Mouse (Mus musculus): ENCODE results near the gene Crybb1. TPM values are rescaled to one million over a fixed set of nuclear protein-coding genes. Genes with fewer than 3 reads are reported as not detected.
A peak's percentile ranks its signal among the peaks of the same experiment; 100 is the strongest.

The Crybb1 gene
- 2.4 and 4.2 TPM in 2 replicates for total RNA-seq (2015)
- total RNA-seq (2017) = 1.2 and 2.3 TPM in 2 replicates

DNA sequence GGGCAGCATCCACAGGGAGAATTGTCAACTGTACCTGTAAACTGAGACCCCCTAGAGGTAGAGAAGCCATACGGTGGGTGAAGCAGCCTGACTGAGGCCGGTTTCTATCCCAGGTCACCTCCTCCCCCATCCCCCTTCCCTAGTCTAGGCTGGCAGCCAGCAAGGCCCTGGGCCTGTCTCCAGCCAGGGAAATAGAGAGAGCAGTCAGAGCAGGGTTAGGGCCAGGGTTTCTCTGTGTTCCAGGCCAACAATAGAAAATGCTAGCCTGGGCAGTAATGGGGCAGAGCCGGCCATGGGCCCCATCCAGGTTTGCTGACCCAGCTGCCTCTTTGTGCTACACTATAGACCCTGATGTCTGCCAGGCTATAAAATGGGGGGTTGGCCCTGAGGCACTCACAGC lies at the start of gene Crybb1:
Gene Crybb1, plus strand, starts transcription at position 390 of the 400 bp plus-strand sequence.
- no peak for ATAC-seq (ENCODE audit: poor library complexity, severe bottlenecking)

DNA sequence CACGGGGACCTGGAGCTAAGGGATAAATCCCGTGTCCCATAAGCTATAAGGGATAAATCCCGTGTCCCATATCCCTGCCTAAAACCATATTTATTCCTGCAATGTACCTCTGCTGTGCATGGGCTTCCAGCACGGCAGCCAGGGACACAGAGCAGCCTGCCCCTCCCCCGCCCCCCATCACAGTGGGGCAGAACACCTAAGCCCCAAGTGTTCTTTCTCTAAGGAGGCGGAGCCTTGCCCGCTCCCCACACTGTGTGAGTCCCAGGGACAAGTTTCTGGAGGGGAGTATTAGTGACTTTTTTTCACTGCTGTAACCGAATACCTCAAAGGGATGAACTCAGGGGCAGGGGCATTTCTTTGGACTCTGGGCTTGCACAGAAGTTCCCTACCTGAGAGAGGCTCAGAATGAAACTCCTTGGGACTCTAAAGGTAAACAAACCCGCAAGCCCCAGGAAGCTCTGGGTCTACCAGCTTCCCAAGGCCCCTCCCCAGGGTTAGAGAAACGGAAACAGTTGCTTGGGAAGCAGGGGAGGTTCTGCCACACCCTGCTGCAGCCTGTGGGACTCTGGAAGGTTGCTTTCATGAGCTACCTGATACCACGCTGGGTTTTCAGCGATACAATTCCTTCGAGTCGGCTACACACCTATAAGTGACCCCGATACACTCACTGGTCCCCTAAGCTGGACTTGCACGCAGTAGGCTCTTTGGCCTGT lies 48.9 kb upstream of the Crybb1 start:
- ATAC-seq (ENCODE audit: poor library complexity, severe bottlenecking) = no peak

DNA sequence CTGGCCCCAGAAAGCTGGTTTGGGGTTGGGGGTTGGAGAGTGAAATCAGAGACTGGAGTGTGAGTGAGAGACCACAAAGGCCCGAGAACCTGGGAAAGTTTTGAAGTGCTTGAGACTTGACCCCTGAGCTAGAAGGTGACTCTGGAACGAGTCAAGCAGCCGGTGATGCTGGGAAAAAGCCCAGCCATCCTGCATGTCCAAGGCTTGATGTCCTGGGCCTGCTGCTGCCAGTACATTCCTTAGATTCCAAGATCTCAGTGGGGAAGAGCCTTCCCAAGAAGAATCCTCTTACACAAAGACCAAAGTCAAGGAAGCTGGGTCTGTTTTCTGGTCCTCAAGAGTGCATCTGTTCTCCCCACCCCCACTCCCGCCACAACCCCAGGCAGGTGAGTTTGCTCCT lies 47.3 kb upstream of the Crybb1 start:
- no peak for ATAC-seq (ENCODE audit: poor library complexity, severe bottlenecking)

DNA sequence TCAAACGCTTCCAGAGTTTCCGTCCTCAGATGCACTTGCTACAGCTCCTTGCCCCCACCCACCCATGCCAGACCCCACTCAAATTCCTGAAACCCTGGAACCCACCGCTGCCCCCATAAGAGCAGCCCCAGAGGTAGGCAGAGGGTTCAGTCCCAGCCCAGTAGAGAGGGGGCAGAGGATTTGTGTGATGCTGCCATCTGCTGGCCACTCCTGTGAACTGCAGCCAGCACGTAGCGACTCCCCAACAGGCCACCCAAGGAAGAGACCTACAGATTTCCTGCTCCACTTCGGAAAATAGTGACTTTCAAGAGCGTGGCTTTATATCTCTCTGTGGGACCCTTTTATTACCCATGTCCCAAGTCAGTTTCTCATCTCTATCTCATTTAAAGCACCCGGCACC lies 45.5 kb upstream of the Crybb1 start:
- ATAC-seq (ENCODE audit: poor library complexity, severe bottlenecking) = peak; percentile 83

DNA sequence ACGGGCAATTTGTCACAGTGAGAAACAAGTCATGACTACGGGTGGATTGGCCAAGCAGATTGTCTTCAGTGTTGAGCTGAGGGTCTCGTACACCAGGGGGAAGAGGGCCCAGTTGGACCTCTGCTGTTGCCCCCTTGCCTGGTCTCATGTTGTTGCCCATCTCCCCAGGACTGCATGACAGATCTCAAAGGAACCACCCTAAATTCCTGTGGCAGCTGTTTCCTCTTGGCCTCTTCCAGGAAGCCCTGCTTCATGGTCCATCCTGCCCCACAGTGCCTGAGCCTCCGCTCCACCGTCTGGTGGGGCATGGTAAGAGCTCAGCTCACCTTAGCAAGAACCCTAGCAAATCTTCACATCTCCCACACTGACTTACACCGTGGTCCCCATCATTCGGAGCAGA lies 43.7 kb upstream of the Crybb1 start:
- ATAC-seq (ENCODE audit: poor library complexity, severe bottlenecking) = no peak

DNA sequence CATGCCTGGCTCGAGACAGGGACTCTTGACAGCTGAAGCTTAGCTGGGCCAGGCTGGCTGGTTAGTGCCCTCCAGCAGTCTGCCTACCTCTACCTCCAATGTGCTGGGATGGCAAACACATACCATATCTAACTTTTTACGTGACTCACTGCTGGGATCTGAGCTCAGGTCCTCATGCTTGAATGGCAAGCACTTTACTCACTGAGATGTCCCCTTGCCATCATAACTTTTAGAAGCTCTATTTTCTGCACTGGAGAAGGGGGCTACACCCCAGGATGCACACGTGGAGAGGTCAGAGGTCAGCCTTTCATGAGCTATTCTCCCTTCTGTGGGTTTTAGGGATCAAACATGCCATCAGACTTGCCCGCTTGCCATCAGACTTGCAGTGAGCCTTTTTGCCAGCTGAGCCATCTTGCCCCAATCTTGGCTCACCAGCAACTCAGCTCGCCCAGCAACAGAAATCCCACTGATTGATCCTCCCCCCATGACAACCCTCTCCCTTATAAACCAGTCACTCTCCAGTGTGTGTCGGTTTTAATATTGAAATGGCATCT lies 42.8 kb upstream of the Crybb1 start:
- ATAC-seq (ENCODE audit: poor library complexity, severe bottlenecking) = no peak

DNA sequence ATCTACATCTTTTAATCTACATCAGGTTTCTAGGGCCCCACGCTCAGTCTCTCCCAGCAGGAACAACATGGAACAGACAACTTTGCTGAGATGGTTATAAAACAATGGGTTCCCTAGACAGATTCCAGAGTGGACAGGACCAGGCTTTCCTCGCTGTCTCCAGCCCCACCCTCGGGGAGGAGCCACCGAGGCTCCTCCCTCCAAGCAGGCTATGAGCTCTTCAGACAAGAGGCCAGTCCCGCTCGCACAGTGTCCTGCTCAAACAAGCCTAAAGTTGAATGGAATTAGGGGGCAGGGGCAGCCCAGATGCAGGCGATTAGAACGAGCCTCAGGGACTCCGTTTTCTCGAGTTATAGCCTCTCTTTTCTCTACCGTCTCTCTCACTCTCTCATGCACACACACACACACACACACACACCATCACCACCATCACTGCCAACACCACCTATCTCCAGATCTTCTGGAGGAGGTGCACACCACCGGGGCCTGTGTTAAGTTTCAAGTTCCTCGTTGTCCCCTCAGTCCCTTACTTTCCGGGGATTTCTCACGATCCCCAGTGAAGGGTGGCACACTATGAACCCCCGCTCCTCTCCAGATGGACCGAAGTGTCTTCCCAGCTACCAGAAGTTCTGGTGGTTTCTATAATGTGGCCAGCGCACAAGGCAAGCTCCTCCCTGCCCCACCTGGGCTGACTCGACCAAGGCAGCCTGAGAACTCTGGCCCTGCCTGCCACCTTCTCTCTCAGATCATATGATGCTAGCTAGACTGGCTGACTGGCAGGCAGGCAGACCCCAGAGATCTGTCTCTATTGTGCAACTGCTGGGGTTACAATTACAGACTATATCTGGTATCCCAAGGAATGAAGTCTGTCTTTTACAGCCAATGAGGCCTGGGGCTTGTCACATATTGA lies 42.0 kb upstream of the Crybb1 start:
- ATAC-seq (ENCODE audit: poor library complexity, severe bottlenecking) = no peak

DNA sequence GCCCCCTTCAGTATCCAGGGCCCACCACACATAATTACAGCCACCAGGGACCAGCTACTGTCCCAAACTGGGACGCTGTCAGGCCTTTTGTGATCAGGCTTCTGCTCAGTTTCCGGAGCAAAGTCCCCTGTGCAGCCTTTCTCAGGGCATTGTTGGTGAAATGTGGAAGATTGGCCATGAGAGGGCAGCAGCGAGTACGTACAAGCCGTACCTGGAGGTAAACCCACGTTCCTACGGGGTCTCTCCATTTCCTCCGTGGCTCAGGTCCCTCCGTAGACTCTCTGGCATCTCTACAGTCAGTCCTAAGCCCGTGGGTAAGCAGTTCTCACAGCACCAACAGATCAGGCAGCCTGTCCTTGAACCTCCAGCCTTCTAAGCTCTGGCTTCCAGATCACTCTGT lies 41.2 kb upstream of the Crybb1 start:
- peak; percentile 59 for ATAC-seq (ENCODE audit: poor library complexity, severe bottlenecking)

DNA sequence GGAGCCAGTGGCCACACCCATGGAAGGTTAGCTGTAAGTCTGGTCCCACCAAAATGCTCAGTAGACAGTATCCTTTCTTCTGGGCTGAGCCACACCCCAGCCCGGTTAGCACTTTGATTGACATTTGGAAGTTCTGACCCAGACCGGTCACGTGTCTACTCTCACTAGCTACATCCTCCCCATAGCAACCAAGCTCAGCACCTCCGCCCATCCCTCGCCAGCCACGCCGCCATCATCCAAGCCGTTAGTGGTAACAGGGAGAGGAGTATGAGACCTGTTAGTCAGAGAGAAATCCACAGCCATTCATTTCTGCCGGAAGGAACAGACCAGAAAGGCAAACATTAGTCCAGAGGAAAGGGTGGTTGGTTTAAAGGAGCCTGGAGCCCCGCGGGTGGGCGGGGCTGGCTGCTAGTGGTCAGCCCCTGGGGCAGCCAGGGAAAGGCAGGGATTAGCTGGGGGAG lies 40.3 kb upstream of the Crybb1 start:
- no peak for ATAC-seq (ENCODE audit: poor library complexity, severe bottlenecking)

DNA sequence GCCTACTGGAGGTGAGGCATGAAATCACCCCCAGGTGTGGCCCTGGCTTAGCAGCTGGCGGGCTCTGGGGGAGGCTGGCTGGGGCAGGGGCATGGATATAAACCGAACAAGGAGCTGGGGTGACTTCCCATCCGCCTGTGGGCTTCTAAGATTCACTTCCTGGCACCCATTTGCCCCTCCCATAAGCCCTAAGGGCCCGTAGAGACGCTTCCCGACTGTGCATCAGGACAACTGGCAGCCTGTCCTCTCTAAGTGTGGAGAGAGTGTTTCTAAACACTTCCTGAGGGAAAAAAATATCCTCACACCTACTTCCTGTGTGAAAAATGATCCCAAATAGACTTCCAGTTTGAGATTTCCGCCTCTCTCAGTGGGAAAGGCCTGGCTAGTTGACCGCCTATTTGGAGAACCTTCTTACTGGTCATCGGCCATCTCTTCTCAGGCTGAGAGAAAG lies 39.8 kb upstream of the Crybb1 start:
- ATAC-seq (ENCODE audit: poor library complexity, severe bottlenecking) = no peak

DNA sequence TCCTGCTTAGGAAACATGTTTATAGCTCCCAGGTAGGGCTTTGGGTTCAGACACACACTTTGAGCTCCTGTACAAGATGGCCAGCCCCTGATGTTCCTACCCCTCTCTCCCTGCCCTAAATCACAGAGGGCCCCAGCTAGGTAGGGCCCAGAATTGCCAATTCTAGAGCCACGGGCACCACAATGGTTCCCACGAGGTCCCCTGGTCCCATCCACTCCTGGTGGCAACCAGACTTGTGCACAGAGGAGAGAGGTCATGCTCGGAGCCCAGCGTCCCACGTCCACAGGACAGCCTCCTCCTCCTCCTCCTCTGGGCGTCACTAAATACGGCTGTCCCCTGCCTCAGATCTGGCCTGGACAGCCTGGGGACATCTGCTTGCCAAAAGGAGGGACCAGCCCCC lies 39.3 kb upstream of the Crybb1 start:
- no peak for ATAC-seq (ENCODE audit: poor library complexity, severe bottlenecking)

DNA sequence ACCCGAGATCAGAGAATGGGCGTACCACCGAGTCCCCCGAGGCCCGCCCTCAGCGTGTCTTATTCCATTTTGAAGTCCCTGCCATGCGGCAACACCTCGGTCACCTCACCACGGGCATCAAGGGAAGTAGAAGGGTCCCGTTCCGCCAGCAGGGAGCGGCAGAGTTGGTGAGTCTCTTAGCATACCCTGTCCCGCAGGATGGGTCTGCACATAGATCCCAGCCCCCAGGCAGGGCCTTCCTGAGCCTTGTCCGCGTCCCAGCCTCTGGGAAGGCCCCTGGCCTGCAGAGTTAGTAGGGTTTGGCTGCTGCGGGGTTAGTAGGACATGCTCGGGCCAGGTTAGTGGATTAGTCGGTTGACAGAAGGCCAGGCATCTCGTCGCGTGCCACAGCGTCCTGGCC lies 38.6 kb upstream of the Crybb1 start:
- ATAC-seq (ENCODE audit: poor library complexity, severe bottlenecking) = no peak

DNA sequence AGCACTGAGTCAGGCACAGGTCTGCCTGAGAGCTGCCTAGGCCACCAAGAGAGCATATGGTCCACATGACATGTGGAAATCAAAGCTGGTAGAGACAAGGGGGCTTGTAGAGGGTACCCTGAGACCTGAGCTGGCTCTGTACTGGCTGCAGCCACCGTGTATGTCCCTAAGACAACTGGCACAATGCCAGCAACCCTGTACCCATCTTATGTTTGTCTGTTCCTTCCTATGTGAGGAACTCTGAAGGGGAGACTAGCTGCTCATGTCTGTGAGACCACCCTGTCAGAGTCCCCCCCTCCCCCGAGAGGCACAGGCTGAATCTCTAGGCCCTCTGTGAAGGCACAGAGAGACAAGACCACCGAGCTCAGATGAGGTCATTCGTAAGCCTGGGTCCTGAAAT lies 36.9 kb upstream of the Crybb1 start:
- ATAC-seq (ENCODE audit: poor library complexity, severe bottlenecking) = no peak

DNA sequence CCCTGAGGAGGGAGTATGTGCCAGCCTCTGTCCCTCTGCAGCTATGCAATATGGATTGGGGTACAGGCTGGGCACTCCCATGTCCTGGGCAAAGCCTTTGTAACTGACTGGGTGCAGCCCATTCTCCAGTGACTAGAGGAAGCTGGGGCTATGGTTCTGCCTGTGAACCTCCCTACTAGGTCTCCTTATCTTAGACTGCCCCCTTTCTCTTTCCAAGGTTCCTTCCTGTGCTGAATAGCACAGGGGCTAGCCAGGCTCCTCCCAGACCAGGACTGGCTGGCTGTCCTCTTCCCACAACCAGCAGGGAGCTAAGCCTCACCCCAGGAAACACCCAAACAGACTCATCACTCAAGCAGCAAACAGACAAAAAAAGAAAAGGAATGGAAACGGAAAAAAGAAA lies 36.2 kb upstream of the Crybb1 start:
- ATAC-seq (ENCODE audit: poor library complexity, severe bottlenecking) = no peak

DNA sequence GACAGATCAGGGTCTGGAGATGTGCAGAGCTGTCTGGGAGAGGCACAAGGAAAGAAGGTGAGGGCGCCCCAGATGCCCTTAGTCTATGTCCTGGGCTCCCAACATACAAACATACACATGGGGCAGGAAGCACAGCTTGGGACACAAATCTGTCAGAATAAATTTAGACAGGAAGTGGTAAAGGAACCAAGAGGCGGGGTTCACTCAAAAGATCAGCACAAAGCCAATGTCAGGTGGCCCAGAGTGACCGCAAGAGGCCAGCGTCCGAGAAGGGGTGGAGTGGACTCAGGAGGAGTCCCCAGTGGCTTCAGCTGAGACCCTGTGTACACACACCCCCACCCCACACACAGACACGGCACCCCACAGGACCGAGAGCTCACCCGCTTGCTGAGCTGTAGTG lies 35.4 kb upstream of the Crybb1 start:
- peak; percentile 77 for ATAC-seq (ENCODE audit: poor library complexity, severe bottlenecking)

DNA sequence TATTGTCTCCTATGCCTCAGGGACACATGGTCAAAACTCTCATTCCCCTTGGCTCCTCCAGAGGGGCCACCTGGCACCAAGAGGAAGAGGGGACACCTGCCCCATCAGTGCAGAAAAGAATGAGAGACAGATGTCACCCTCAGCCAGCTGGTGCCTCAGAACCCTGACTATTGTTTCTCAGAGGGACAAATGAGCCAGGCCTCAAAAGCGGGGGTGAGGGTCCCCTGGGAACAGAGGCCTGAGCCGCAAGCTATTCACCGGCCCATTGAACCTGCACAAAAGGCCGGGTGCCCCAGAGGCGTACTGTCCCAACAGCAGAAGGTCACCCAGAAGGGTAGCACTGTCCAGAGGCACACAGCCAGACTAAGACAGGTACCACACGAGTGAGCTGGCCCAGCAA lies 30.0 kb upstream of the Crybb1 start:
- no peak for ATAC-seq (ENCODE audit: poor library complexity, severe bottlenecking)

DNA sequence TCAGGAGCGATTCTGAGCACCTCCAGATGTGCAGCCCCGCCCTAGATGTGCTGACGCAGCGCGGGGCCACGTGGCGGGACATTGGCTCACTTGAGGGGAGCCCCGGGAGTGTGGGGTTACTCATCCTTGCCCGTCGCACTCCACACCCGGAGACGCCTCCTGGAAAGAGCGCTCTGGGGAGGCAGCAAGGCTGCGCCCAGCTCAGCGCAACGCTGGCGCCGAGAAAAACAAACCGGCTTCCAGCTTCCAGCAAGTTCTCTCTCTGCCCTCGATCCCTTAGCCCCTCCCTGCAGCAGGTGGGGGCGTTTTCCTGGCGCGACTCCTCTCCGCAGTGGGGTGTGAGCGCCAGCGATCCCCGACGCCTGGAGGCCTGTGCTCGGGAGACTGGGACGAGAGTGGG lies 28.3 kb upstream of the Crybb1 start:
- ATAC-seq (ENCODE audit: poor library complexity, severe bottlenecking) = no peak

DNA sequence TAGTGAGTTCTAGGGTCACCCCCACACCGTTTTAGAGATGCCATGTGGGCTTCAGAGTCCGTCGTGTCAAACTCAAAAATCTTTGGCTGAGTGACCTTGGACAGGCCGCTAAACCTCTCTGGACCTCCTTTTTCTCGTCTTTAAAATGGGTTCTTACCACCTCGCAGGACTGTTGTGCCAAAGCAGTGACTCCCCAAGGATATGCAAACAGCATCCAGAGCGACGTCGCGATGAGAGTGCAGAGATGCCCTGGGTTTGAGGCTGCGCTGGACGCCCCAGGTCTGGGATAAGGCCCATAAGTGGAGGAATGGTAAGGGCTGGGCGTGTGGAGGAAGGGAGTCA lies 27.7 kb upstream of the Crybb1 start:
- ATAC-seq (ENCODE audit: poor library complexity, severe bottlenecking) = no peak

DNA sequence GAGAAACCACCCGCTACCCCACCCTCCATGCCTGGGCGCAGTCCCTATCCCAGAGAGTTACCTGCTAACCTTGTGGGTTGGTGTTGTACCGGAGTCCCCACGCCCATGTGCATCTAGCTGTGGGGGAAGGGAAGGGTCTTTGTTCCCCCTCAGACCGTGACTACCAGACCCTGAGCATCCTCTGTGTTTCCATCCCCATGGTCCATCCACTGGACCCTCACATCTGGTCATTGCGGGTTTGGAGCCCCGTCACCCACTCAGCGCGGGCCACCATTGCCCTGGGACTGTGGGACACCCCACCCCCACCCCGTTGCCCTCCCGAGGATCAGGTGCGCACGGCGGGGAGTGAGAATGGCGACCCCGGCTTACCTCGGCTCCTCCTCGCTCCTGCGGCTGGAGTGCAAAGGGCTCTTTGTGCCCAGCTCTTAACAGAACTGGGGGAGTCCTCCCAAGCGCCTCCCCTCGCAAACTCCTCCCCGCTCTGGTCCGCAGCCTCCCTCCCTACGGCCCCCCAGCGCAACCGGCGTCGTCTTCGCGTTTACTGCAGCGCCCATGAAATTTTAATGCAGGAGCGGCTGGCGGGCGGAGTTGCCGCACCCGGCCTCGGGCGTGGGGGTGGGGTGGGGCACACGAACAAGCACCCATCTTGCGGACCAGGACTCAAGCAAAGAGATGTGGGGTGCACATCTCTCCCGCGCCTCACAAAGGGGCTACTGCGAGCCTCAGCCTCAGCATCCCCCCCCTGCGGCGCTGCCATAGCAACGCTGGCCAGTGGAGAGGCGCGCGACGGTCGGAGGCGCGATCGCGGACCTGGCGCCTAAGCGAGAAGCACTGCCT lies 27.2 kb upstream of the Crybb1 start:
- no peak for ATAC-seq (ENCODE audit: poor library complexity, severe bottlenecking)

DNA sequence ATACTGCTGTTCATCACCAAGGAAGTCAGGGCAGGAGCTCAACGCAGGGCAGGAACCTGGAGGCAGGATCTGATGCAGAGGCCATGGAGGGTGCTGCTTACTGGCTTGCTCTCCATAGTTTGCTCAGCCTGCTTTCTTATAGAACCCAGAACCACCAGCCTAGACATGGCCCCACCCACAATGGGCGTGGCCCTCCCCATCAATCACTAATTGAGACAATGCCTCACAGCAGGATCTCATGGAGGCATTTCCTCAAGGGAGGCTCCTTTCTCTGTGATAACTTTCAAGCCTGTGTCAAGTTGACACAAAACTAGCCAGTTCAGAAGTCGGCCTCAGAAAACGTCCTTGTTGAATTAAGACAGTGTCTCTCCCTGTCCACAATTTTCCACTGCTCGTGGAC lies 19.8 kb upstream of the Crybb1 start:
- no peak for ATAC-seq (ENCODE audit: poor library complexity, severe bottlenecking)

DNA sequence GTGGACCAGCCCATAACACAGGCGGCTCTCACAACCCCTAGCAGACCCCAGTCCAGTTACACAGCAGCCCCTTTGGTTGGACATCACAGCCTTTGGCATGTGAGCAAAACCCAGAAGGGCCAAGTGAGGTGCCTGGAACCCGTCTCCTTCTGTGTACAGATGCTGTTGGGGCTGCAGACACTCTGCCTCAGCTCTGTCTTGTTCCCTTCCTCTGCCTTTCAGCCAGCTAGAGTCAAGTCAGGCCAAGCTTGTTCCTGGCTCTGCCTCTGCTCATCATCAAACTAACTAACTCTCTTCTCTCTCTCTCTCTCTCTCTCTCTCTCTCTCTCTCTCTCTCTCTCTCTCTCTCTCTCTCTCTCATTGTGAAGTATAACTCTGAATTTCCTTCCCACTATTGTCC lies 19.0 kb upstream of the Crybb1 start:
- no peak for ATAC-seq (ENCODE audit: poor library complexity, severe bottlenecking)
